Mouse (Mus musculus) liver, embryonic 14.5 days (tissue): ENCODE data around the gene 4921524J17Rik.

ENCODE experiments used
- CTCF ChIP-seq: IDR thresholded peaks from 2 replicates; pipeline ENCODE4 v1.5.1; 2016; ENCODE audit warnings: antibody characterized with exemption, low read depth, control low read depth
- EP300 ChIP-seq: IDR thresholded peaks from 2 replicates; pipeline ENCODE4 v1.6.1; 2016; ENCODE audit warnings: antibody characterized with exemption, low read depth

DNA sequence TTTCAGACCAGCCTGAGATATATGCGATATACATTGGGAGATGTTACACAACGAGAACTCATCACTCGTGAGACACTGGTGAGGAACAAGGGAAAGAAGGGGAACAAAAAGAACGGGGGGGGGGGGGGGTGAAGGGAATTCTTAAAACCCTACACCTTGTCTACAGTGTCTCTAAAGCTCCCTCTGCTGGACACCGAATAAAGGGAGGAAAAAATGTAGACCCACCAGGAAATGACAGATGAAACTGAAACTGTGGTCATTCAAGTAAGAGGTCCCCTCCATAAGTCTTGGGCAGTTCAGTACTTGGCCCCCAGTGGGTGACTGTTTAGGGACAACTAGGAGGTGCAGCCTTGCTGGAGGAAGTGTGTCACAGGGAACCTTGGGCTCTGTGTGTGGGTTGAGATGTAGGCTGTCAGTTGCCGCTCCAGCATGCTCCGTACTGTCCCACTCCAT lies 24.6 kb downstream of the 4921524J17Rik start:
- TF ChIP-seq CTCF: peak; percentile 60
- no peak for TF ChIP-seq EP300
